Mouse (Mus musculus) thymus, postnatal 4 days (tissue): Measurements from ENCODE around the gene Ubald2.
"Not testable (repeated sequence)": the region's sequence is repeated elsewhere in the genome, so short reads cannot be mapped to it uniquely, and the experiment has no call there.

Experiments used
- DNase-seq: peaks from one replicate; pipeline ENCODE4 v3.0.0; 2021

The Ubald2 gene

DNA sequence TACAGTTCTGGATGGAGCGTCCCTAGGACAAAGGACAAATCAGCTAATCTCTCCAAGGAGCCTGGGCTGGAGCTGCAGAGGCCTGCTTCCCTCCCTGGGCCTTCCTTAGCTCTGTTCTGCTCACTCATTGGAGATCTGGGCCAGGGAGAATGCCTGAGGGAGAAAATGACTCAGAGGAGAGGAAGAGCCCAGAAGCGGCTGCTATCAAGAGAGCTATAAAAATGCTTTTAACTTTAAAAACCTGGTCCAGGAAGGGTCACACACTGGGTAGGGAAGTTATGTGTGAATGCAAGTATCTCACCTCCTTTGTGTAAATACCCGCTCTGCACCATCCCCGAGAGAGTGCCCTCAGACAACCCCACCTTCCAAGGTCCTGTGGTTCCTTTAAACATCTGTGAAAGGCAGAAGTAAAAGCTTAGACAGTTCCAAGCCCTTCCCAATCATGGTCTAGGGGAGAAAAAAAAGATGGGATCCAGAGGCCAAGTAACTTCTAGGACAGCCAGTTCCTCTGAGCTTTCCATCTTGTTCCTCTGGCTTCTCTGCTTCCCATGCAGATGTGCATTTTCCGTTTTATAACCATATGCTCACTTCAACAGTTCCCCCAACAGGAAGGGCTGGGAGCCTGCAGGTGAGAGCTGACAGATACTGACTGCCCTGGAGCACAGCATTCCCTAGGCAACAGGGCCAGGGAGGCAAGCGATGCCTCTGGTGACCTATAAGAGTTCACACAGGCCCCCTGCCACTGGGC is 17.5 kb upstream of the Ubald2 start:
- no peak for DNase-seq

DNA sequence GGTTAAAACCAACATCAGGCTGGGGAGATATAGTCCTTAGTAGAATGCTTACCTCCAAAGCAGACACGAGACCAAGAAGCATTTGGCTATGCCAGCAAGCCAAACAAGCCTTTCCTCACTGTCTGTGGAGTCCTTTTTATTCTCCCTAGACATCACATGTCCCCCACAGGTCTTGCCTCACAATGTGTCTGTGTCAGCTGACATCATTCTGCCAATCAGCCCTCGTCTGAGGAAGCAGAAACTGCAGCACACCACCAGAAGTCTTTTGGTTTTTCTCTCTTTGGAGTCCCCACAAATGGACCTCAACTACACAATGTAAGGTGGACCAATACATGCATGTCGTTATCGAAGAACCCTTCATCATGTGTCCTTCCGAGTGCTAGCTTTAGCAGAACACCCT is 16.8 kb upstream of the Ubald2 start:
- DNase-seq, result no peak

DNA sequence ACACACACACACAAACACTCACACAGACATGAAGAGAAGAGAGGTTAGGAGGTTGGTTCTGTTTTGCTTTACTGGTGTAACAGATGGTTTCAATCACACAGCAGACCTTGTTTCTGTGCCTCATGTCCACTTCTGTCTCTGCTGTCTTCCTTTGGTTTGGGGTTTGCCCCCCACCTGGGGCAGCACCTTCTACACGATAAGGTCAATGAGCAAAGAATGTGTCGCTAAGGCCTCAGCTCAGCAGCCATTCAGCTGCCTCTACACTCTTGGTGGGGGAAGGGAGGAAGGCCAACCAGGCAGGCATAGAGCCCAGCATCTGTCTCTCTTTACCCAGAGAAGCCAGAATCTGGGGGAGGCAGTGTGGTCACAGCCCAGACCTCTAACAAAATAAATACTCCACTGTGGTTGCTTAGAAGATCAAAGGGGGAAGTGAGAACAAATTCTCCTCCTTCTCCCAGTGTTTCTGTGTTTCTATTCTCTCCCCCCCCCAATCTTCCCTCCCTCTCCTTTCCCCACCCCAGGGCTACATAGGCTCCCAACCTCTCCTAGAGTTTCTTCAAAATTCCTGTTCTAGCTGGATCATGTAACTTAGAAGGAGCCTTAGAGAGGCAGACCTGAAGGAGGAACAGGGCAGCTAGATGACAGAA is 15.6 kb upstream of the Ubald2 start:
- DNase-seq, result peak; percentile 61

DNA sequence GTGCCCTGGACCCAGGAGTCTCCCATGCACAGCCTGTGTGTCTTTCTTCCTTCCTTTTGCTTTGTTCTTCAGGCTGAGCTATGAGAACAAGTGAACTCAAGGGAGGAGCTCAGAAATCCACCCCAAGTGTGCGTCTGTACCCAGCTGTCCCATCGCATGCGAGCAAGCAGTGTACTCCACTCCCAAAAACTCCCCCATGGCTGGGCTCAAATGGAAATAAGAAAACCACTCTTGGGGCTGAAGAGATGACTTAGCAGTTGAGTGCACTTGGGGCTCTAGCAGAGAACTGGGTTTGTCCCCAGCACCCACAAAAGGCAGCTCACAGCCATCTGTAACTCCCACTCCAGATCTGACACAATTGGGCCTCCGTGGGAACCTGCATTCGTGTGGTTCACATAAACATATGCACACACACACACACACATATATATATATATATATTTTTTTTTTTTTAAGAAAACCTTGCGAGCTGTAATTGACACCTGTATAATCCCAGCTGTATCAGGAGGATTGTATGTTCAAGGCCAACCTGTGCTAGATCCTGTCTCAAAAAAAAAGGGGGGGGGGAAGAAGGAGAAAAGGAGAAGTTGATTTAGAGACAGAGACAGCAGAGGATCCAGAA is 14.9 kb upstream of the Ubald2 start:
- no peak for DNase-seq

DNA sequence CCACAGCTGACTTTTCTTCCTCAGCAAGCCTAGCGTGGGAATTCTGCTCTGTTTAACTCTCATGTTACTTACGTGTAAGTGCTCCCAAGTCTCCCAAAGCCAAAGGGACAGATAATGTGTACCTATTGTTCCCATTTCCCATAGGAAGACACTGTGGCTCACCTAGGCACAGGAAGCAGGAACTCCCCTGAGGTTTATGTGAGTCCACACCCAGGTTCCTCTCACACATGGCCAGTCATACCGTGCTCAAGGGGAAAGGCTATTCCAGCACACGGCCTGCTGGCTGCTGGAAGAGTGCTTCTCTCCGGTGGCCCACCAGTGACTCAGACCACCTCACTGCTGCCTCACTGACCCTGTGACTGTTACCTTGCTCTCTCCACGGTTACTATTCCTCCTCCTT is 12.8 kb upstream of the Ubald2 start:
- DNase-seq, result no peak

DNA sequence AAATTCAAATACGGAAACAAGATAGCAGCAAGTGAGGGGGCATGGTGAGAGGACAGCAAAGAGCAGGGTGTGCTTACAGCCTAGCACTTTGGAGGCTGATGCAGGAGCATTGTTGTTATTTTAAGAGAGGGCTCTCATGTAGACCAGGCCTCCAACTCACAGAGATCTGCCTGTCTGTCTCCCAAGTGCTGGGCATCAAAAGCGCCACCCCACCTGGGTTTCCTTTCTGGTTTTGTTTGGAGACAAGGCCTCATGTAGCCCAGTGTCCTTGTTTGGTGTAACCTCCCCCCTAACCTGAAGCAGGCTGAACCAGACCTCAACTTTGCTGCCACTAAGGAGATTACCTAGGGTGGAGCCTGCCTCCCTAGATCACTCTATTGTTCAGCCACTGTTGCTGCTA is 11.3 kb upstream of the Ubald2 start:
- DNase-seq, result no peak

DNA sequence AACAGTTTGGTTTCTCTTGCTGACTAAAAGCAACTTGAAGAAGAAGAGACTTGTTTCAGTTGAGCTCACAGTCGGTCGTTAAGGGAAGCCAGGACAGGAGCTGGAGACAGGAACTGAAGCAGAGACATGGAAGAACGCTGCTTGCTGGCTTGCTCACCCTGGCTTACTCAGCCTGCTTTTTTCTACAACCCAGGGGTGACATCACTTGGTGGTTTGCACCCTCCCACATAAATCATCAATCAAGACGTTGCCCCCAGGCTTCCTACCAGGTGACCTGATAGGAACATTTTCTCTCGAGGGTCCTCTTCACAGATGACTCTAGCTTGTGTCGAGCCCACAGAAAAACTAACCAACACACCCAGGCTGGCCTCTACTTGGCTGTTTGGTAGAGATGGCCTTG is 10.7 kb upstream of the Ubald2 start:
- no peak for DNase-seq

DNA sequence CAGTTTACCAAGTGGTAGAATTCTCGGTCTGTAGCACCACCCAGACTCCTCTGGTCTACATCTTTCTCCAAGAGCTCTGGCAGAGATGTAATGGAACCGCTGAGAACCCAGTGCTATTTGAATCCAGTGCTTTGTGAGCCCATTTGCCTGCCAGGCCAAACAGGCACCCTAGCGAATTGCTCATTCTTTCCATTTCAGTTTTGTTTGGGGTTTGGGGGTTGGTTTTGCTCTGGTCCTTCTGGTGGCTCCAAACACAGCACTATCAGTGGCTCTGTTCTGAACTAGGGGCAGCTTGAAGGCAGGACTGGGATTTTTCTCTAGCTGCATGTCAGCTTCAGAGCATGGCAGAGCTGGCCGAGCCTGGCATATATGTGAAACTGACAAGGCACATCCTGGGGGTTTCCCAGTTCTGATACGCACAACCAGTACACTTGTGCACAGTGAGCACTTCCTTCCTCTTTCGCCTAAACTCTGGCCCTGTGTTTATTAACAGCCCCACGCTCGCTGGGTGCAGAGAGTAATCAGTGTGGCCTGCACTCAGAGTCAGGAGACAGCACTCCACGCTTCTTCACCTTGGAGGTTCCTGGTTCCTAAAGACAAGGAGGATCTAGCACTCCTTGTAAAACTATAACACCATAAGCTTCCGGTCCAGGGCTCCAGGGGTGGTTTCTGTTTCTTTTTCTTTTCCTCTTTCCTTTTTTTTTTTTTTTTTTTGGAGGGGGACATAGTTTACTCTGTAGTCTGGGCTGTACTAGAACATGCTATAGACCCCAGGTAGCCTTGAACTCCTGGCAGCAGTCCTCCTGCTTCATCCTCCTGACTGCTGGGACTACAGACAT is 9.9 kb upstream of the Ubald2 start:
- DNase-seq, result no peak

DNA sequence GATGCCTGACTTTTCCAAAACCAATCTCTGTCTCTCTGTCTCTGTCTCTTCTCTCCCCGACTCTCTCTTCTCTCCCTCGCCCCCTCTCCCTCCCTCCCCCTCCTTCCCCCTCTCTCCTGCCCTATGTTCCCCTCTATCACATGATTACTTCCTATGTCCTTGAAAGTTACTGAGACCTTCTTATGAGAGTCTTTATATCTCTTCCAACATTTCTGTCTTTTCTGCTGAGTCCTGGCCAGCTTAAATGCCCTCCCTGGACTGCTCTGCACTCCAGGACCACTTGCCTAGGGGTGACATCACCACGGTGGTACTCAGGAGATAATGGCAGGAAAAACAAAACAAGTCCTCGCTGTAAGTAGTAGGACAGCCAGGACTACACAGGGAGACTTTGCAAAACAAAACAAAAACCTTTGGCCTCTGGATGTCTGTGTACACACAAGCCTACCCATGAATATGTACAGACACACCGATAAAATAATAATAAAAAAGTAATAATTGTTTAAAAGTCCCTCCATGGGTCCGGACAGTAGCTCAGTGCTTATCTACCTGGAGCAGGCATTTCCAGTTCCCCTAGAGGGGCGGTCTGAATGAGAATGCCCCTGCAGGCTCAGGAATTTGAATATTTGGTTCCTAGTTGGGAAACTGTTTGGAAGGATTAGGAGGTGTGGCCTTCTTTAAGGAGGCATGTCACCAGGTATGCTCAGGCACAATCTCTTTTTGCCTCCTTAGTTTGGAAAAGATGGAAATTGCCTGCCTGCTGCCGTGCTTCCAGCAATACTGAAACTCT is 9.1 kb upstream of the Ubald2 start:
- DNase-seq, result no peak

DNA sequence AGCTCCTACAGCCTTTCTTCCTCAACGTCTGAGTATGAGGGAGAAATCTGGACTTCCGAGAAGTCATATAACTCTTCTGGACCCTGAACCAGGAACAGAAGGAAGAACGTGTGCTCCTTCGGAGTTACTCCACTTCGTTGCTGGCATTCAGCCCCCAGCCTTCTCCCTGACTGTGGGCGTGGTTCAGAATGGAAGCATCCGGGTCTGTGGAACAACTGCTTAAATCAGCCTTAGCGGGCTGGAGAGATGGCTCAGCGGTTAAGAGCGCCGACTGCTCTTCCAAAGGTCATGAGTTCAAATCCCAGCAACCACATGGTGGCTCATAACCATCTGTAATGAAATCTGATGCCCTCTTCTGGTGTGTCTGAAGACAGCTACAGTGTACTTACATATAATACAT is 7.6 kb upstream of the Ubald2 start:
- DNase-seq, result not testable (repeated sequence)

DNA sequence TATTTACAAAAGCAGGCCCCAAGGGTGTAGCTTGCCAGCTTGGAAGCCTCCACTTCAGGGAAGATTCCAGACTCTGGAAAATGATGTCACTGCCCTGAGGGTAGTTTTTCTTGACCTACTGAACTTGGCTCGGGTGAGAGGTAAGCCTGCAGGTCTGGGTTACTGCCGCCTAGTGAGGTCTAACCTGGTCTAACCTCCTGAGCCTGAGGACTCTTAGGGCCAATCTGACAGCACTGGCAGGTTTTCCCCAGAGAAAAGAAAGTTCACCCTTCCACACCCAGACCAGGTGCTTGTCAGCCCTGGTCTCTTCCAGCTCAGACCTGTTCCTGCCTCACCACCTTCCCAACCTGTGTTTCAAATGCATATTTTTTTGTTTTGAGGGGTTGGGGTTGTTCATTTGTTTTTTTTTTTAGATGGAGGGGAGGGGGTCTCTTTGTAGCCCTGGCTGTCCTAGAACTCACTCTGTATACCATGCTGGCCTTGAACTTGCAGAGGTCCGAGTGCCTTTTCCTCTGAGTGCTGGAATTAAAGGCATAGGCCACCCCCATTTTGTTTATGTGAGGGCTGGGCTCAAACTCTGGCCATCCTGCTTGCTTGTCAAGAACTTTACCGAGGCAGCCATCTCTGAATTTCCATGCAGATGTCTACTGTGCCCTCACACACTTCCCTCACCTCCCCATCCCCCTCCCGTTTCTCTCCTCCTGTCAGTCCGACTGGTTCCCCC is 6.9 kb upstream of the Ubald2 start:
- DNase-seq, result no peak

DNA sequence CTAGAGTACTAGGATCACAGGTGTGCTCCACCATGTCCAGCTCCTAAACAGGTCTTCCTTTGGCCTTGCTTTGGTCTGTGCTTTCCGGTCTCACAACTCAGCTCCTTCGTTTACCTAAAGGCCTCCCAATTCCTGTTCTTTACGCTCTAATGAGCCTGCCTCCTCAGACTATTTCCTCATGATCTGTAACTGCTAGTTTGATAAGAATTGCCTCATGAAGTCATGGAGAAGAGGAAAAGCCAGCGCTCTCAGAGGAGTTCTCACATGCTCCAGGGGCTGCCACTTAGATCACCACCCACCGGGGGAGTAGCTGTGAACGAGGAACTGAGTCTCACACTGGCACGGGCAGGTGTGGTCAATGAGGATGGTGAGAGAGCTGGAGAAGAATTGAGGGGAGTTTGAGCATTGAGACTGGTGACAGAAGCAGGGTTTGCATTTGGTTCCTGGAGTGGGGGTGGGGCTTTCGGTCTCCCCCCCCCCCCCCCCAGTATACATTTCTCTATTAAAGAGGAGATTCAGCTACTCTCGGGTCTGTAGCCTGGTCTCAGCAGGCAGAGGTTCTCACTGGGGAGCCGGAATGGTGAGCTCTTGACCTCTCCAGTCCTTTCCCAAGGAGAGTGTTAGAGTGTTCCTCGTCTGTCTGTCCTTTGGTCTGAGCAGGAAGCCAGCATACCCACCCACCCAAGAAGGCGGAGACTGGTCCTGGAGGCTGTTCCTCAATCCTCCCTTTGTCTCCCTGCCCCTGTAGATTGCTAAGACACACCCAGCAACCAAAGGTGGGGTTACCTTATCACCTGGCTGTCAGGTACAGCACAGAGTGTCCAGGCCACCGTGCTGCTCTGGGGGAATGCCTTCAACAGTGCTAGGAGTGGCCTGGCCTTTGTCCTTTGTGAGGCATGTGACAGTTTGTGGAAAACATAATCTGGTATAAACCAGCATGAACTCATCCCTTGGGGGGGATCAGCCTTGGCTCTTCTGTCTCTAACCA is 4.7 kb upstream of the Ubald2 start:
- no peak for DNase-seq

DNA sequence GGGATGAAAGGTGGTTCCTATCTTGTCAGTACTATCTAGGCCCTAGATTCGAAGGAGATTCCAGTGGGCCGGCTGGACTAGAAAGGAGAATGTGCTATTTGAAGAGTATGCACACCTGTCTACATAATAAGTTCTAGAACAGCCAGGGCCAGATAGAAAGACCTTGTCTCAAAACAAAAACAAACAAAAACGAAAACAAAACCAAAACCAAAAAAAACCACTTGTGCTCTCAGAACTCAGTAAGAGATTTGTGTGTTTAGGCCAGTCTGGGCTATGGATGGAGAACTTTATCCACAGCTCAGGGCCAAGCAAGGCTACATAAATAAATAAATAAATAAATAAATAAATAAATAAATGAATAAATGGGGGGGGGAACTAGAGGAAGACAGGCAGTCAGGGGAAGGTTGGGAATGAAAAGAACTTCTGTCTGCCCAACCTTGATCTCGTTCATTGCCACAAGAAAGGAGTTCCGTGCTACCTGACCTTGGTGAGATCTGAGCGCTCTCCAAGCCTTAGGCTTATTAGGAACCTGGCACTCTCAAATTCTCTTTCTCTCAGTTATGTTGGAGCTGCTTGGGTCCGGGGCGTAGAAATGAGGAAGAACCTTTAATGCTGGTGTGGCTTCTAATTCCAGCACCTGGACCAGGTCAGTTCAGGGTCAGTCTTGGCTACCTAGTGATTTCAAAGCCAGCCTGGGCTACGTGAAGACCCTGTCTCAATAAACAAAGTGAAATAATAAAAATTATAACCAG is 3.9 kb upstream of the Ubald2 start:
- no peak for DNase-seq

DNA sequence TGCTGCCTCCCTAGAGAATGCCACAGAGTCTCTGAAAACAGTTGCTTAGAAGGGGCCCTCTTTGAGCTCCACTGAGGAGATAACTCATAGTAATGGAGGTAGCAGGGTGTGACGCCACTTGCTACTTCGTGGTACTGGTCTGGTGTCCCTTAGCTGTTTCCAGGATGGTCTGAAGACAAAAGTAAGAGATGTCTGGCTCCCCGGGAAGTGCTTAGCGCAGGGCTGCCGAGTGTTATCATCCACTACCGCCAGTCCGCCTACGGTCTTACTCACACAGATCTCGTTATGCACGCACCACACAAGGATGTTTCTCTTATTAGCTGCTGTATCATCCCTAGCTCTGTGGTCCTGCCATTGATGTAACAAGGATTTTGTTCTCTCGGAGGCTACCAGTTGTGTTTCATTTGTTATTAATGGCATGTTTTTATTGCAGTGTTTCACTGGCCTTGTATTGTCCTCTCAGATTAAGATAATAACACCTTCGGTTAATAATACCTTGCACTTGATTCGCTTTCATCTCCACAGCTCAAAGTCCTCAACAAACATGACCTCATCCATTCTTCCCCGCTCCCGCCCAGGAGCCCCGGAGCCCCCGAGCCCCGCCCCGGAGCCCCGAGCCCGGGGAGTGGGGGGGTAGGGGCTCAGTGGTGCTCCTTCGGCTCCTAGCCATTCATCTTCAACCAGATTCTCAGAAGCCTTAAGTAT is 3.0 kb upstream of the Ubald2 start:
- DNase-seq, result no peak

DNA sequence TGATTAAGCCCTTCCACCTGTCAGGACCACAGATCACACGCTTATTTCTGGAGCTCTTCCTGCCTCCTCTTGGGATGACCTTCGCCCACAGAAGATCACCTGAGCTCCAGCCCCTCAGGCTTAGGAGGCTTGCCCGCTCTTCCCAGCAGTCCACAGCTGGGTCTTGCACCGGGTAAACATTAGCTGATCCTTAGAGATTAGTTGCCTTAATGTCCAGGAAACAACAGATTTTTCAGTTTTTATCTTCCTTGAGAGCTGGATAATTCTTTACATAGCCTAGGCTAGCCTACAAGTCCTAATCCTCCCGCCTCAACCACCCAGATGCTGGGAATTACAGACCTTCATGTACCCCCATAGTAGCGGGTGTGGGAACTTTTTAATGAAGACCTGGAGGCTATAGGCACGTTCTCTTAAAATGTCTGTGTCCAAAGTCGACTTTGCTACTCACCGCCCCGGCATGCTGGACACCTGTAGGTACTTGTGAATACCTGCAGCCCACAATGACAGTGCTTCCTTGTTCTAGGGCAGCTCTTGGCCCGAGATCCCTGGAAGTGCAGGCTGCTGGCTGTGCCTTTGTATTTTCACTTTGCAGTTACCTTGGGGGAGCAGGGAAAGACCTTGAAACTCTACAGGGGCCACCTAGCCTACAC is 2.3 kb upstream of the Ubald2 start:
- no peak for DNase-seq

DNA sequence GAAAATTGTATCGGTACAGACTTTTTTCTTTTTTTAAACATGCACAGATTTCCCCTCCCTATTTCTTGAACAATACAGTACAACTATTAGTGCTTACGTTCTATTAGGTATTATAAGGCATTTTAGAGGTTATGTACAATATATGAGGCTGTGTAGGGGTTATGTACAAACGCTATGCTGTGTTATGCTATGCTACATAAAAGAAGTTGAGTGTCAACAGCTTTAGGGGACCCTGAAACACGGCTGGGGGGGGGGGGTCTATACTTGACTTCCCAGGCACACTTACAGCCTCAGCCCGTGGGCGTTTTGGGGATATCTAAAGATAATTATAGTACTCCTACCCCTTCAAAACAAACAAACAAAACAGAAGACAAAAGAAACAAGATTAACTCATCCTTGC is 1.8 kb upstream of the Ubald2 start:
- DNase-seq, result no peak

DNA sequence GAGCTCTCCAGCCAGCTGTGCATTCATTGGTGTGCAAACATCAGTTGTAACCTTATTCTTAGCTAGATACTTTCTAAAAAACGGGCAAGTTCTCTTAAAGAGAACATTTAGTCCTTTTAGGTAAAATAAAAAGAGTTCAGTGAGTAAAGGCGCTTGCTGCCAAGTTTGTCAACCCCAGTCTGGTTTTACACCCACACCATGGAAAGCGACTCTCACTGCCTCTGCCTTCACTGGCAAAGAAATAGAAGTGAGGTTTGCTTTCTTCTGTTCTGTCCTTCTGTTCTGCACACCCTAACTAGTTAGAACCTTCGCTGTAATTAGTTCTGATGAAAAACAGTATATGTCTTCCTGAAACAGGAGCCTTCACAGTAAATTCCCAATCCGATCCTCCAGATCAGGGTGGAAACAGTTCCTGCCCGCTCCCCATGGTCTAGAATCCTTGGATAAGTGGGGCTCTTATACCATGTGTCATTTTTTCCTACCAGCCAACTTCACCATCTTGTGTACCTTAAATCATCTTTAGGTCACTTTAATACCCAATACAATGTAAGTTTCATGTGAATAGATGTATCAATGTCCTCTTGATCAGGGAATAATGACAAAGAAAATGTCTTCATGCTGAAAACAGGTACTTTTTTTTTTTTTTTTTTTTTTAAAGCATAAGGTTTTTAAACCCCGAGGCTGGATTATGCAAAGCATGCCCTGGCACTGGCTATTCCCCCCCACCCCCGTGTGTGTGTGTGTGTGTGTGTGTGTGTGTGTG is 1.1 kb upstream of the Ubald2 start:
- no peak for DNase-seq
